Mouse (Mus musculus): ENCODE results near the gene Fndc11.
"Not testable (repeated sequence)": the region's sequence is repeated elsewhere in the genome, so short reads cannot be mapped to it uniquely, and the experiment has no call there.

The Fndc11 gene

GRCm38 (mm10) chr2:181219538-181220216 lies at the start of gene Fndc11:
Gene Fndc11, plus strand, starts transcription at chr2:181220013.
- peak; percentile 54 for DNase-seq

- DNase-seq: no peak
Observed at GRCm38 (mm10) chr2:181174646-181175045, 45.2 kb upstream of the Fndc11 start.

GRCm38 (mm10) chr2:181178015-181178414 lies 41.8 kb upstream of the Fndc11 start:
- DNase-seq: no peak

GRCm38 (mm10) chr2:181178471-181178870 lies 41.3 kb upstream of the Fndc11 start:
- DNase-seq: no peak

- no peak for DNase-seq
Observed at GRCm38 (mm10) chr2:181180898-181181297, 38.9 kb upstream of the Fndc11 start.

GRCm38 (mm10) chr2:181186635-181187034 lies 33.2 kb upstream of the Fndc11 start:
- DNase-seq: peak; percentile 86

GRCm38 (mm10) chr2:181187121-181188000 lies 32.5 kb upstream of the Fndc11 start, which contains the start of gene Ppdpf:
Gene Ppdpf, plus strand, starts transcription at chr2:181187247.
- peak; percentile 92 for DNase-seq

GRCm38 (mm10) chr2:181188681-181189080 lies 31.1 kb upstream of the Fndc11 start:
- no peak for DNase-seq

- DNase-seq: no peak
Observed at GRCm38 (mm10) chr2:181189321-181189720, 30.5 kb upstream of the Fndc11 start.

GRCm38 (mm10) chr2:181191385-181191784 lies 28.4 kb upstream of the Fndc11 start:
- not testable (repeated sequence) for DNase-seq

GRCm38 (mm10) chr2:181191936-181192335 lies 27.9 kb upstream of the Fndc11 start:
- DNase-seq: no peak

GRCm38 (mm10) chr2:181193044-181193443 lies 26.8 kb upstream of the Fndc11 start:
- no peak for DNase-seq

GRCm38 (mm10) chr2:181196628-181197300 lies 23.0 kb upstream of the Fndc11 start:
- no peak for DNase-seq

GRCm38 (mm10) chr2:181201606-181202005 lies 18.2 kb upstream of the Fndc11 start:
- no peak for DNase-seq

- DNase-seq: no peak
Observed at GRCm38 (mm10) chr2:181202422-181202821, 17.4 kb upstream of the Fndc11 start, which contains the start of gene Ptk6. Gene Ptk6, minus strand, starts transcription at chr2:181202789.

- no peak for DNase-seq
Observed at GRCm38 (mm10) chr2:181202886-181203285, 16.9 kb upstream of the Fndc11 start.

- DNase-seq: no peak
Observed at GRCm38 (mm10) chr2:181205678-181206077, 14.1 kb upstream of the Fndc11 start.

GRCm38 (mm10) chr2:181206118-181206517 lies 13.7 kb upstream of the Fndc11 start:
- no peak for DNase-seq

GRCm38 (mm10) chr2:181212389-181213020 lies 7.3 kb upstream of the Fndc11 start:
- DNase-seq: no peak

GRCm38 (mm10) chr2:181213021-181213445 lies 6.8 kb upstream of the Fndc11 start, which contains the start of gene Srms:
Gene Srms, minus strand, starts transcription at chr2:181213185.
- no peak for DNase-seq

GRCm38 (mm10) chr2:181216037-181216436 lies 3.8 kb upstream of the Fndc11 start:
- DNase-seq: no peak

GRCm38 (mm10) chr2:181218881-181219485 lies 830 bp upstream of the Fndc11 start:
- DNase-seq: no peak

Measured in right cerebral cortex, postnatal 25 days (tissue).